ENCODE assay signal across 8 mouse cellular contexts in the genomic region with DNA sequence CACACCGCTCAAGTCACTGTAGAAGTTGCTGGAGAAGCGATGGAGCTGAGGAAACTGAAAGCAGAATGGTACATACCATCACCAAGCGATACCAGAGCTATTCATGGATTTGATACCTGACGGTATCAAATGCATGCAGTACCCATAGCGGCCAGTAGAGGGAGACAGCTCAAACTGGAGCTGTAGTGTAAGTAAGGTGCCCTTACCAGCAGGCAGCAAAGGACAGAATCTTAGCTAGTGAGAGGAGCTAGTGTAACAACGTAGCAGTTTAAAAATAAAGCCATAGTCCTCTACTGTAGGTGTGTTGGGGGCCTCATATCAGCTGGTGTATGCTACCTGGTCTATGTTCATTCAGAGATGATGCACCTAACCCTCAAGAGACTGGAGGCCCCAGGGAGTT. TPM values are rescaled to one million over a fixed set of nuclear protein-coding genes. Genes with fewer than 3 reads are reported as not detected.
DNase-seq lines count a peak whose midpoint lies in the region; ATAC-seq and TF ChIP-seq lines count a peak whose summit lies in the region.

No protein-coding gene starts in this region.

- TF ChIP-seq CTCF in embryonic fibroblast, embryonic 13.5 days (IDR thresholded peaks at IDR 0.05; ENCODE audit: borderline replicate concordance, insufficient read depth, low read length), result peak; percentile 71; the same call in 1 of the 2 replicates

- H3K9ac ChIP-seq in ES-E14 (ENCODE audit: insufficient read depth, low read depth, low read length, poor library complexity, severe bottlenecking), result no peak overlapping the region

- H3K4me1 ChIP-seq in ES-E14 (ENCODE audit: control insufficient read depth in 2 of 2, insufficient read depth in 2 of 2, low read length in 2 of 2, poor library complexity in 1 of 2), result no peaks in the 10 kb centered on the region
- no peaks in the 10 kb centered on the region for H3K4me1 ChIP-seq in embryonic fibroblast, embryonic 13.5 days (ENCODE audit: control insufficient read depth, insufficient read depth, low read length)

- H3K27ac ChIP-seq in ES-E14 (ENCODE audit: insufficient read depth, low read depth, low read length, poor library complexity, severe bottlenecking), result no peak overlapping the region
- H3K27ac ChIP-seq in embryonic fibroblast, embryonic 13.5 days (ENCODE audit: insufficient read depth, low read length), result no peak overlapping the region

- in situ Hi-C loops in ES-E14 (cut with MboI; ENCODE audit: low sequenced_read_pairs in 2 of 2, unreplicated experiment in 2 of 2), result no loop called here

- no peaks in the 10 kb centered on the region for H3K9me3 ChIP-seq in ES-E14 (ENCODE audit: control insufficient read depth, insufficient read depth, low read depth, low read length)

- peak; percentile 91 for ATAC-seq in hematopoietic stem cell, adult 5-6 weeks (replicated peaks in 1 of 2; ENCODE audit: insufficient read depth in 1 of 2, low FRiP score in 2 of 2, low TSS enrichment in 1 of 2, low read depth in 1 of 2, poor library complexity in 2 of 2, severe bottlenecking in 2 of 2)
- no peak for ATAC-seq in erythroid progenitor cell, adult 5-6 weeks (replicated peaks; ENCODE audit: low FRiP score, poor library complexity, severe bottlenecking)

- peak; percentile 83 for DNase-seq in ES-E14 (ENCODE audit: low read depth, low spot score)
- peak; percentile 72 to 73 for DNase-seq in adrenal gland, postnatal 36 days
- peak; percentile 72 for DNase-seq in layer of hippocampus, adult 11-12 months (ENCODE audit: low spot score)
- peak; percentile 68 for DNase-seq in lung, postnatal 10 days
- DNase-seq in retina, postnatal 7 days (ENCODE audit: low read depth, low spot score), result peak; percentile 70

- H3K4me3 ChIP-seq in ES-E14 (ENCODE audit: insufficient read depth in 1 of 2, low read depth in 1 of 2, low read length in 2 of 2, poor library complexity in 1 of 2, severe bottlenecking in 1 of 2), result no peak overlapping the region
- H3K4me3 ChIP-seq in embryonic fibroblast, embryonic 13.5 days (ENCODE audit: insufficient read depth, low read length), result no peak overlapping the region

- TF ChIP-seq POLR2A in embryonic fibroblast, embryonic 13.5 days (IDR thresholded peaks at IDR 0.05; ENCODE audit: low read depth, low read length), result no peak

- H3K36me3 ChIP-seq in ES-E14 (ENCODE audit: control insufficient read depth, insufficient read depth, low read length, poor library complexity, severe bottlenecking), result no peaks in the 10 kb centered on the region

TF ChIP-seq in ES-E14, 5 proteins besides CTCF, POLR2A, EP300 and RAD21:
- TF ChIP-seq ZC3H11A (IDR thresholded peaks at IDR 0.05; ENCODE audit: borderline replicate concordance, low read depth, low read length), result peak; percentile 46; the same call in 1 of the 2 replicates
- no peak for TF ChIP-seq HCFC1 (IDR thresholded peaks at IDR 0.05; ENCODE audit: borderline replicate concordance, insufficient read depth, low read length)
- TF ChIP-seq ZNF384 (IDR thresholded peaks at IDR 0.05; ENCODE audit: low read depth, low read length), result no peak

RNA-seq across cellular contexts. Expression of a gene that starts 12.0 kb away (rescaled TPM):
- 0.11 and 0.27 TPM in 2 replicates for total RNA-seq in ES-E14 (2012; rRNA removed)
- 10 to 100 TPM; 16.9 to 22.2 TPM for total RNA-seq in adrenal gland, postnatal 36 days (2021)
- polyA plus RNA-seq in embryonic fibroblast, embryonic 13.5 days (2011; ENCODE audit: insufficient read length, low read depth, missing spikeins), result 7.1 and 7.4 TPM in 2 replicates
- 23.1 and 26.6 TPM in 2 replicates for total RNA-seq in hematopoietic stem cell, adult 5-6 weeks (2017)
- total RNA-seq in erythroid progenitor cell, adult 5-6 weeks (2015; ENCODE audit: low replicate concordance), result 1.3 and 2.5 TPM in 2 replicates
- 0.91 and 1.5 TPM in 2 replicates for total RNA-seq in erythroid progenitor cell, adult 5-6 weeks (2017; ENCODE audit: low replicate concordance)

RNA-seq across cellular contexts. Expression of a gene that starts 36.8 kb away (rescaled TPM):
- total RNA-seq in ES-E14 (2012; rRNA removed), result not detected in 2 replicates
- not detected for total RNA-seq in adrenal gland, postnatal 36 days (2021)
- polyA plus RNA-seq in embryonic fibroblast, embryonic 13.5 days (2011; ENCODE audit: insufficient read length, low read depth, missing spikeins), result not detected in 2 replicates
- not detected in 2 replicates for total RNA-seq in hematopoietic stem cell, adult 5-6 weeks (2017)
- total RNA-seq in erythroid progenitor cell, adult 5-6 weeks (2015; ENCODE audit: low replicate concordance), result not detected in 2 replicates
- total RNA-seq in erythroid progenitor cell, adult 5-6 weeks (2017; ENCODE audit: low replicate concordance), result 0.13 TPM in 1 of 2 replicates, not detected in the other

RNA-seq across cellular contexts. Expression of a gene that starts 37.1 kb away (rescaled TPM):
- total RNA-seq in ES-E14 (2012; rRNA removed), result 0.63 and 1.7 TPM in 2 replicates
- 1 to 10 TPM; 8.2 to 9.7 TPM for total RNA-seq in adrenal gland, postnatal 36 days (2021)
- polyA plus RNA-seq in embryonic fibroblast, embryonic 13.5 days (2011; ENCODE audit: insufficient read length, low read depth, missing spikeins), result 27.7 and 30.2 TPM in 2 replicates
- total RNA-seq in hematopoietic stem cell, adult 5-6 weeks (2017), result 0.31 TPM in 1 of 2 replicates, not detected in the other
- total RNA-seq in erythroid progenitor cell, adult 5-6 weeks (2015; ENCODE audit: low replicate concordance), result not detected in 2 replicates
- not detected in 2 replicates for total RNA-seq in erythroid progenitor cell, adult 5-6 weeks (2017; ENCODE audit: low replicate concordance)

RNA-seq across cellular contexts. Expression of a gene that starts 50.4 kb away (rescaled TPM):
- total RNA-seq in ES-E14 (2012; rRNA removed), result not detected in 2 replicates
- total RNA-seq in adrenal gland, postnatal 36 days (2021), result under 1 TPM in 1 of 2 experiments, not detected in 1; 0.07 TPM
- 0.18 and 0.26 TPM in 2 replicates for polyA plus RNA-seq in embryonic fibroblast, embryonic 13.5 days (2011; ENCODE audit: insufficient read length, low read depth, missing spikeins)
- not detected in 2 replicates for total RNA-seq in hematopoietic stem cell, adult 5-6 weeks (2017)
- total RNA-seq in erythroid progenitor cell, adult 5-6 weeks (2015; ENCODE audit: low replicate concordance), result not detected in 2 replicates
- not detected in 2 replicates for total RNA-seq in erythroid progenitor cell, adult 5-6 weeks (2017; ENCODE audit: low replicate concordance)
